Mouse (Mus musculus) embryonic stem cell, embryonic (primary cell): ENCODE measurements around the gene Pnpla2.

Experiments
- CTCF ChIA-PET, 4 experiments: fragments of 300-600 bp in 2 of 4; fragments of 350-600 bp in 2 of 4; sonication (Branson Sonifier 250); formaldehyde crosslinking; loops; one replicate each; lab custom pipeline; 2022; ENCODE audit warnings: inconsistent platforms in 2 of 4; lab: Charles Lee
- POLR2A ChIA-PET, 4 experiments: fragments of 300-600 bp in 2 of 4; fragments of 350-600 bp in 2 of 4; sonication (Branson Sonifier 250); formaldehyde crosslinking; loops; one replicate each; lab custom pipeline; 2022; ENCODE audit warnings: antibody characterized with exemption in 4 of 4, inconsistent platforms in 1 of 4; lab: Charles Lee

Gene Pnpla2

DNA sequence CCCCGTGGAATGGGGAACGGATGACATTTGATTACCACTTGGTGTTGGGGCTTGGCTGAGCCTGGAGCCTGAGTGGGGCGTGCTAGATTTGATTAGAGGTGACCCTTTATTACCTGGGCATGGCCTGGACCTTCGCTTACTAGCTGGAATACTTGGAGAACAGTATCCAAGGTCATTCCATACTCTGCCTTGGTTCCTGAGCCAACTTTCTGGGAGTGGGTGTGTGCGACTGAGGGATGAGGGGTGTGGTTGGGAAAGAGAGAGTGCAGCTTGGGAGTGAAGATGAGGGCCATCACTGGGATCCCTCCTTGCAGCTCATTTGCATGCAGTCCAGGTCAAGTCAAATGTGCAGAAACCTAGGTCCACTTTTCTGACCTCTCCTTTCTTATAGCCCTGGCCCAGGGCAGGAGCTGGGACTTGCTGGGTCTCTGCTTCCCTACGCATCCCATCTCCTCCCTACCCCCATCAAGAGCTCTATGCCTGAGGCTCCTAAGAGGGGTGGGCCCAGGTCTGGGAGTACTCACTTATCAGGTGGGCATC, 28.2 kb downstream of the Pnpla2 start:
- POLR2A ChIA-PET, result interaction anchor here in 3 of 4 experiments (0.6 to 38.4 kb wide), 14 partner anchors 8 to 205 kb away, joined by 3 to 944 read pairs (median 5); partner anchors contain the start of genes Cd151 (in 2 of the 3), Chid1 (in 1 of the 3), Cracr2b (in 1 of the 3) and Pnpla2 (in 1 of the 3)

DNA sequence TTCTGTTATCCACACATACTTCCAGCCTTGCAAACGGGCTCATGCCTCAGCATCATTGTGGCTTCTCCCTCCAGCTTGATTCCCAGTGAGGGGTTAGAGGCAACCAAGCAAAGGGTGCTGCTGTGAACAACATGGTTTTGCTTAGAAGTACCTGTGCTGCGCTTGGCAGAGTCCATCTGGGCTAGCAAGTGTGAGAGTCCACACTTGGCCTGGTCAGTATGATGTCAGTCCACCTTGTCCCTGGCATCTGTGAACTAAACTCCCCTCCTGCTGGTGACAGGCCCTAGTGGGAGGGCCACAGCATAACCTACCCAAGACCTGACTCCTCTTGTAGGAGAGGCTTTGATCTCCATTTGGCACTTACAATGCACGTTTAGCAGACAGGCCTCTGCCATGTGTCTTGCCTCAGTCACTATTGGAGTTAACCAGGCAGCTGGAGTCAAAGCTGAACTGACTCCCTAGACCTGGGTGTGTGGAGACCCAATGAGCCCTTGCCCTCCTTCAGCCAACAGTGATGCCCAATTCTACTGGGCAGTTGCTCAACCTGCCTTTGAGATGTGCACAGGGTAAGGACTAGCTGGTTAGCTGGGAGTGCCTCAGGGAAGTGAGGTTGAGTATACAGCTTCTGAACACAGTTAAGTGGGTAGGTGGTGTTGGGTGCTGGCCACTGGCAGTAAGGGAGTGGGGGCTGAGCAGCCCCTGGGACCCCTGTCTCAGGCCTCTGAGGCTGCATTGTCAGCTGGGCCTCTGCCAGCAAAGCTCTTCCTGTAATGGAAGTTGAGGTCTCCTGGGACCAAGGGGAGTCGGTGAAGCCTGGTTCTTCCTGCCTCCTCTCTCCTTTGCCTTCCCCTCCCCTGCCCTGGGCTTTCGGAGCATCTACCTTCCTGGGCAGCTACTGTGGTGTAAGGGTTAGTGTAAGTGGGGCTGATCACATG, 29.5 kb downstream of the Pnpla2 start:
- CTCF ChIA-PET, result interaction anchor here in 1 of 4 experiments (4.7 kb wide), 1 partner anchor 17 kb away, joined by 22 read pairs; the partner anchor contains the start of gene Cd151
- POLR2A ChIA-PET, result interaction anchor here in 2 of 4 experiments (0.8 to 38.4 kb wide), 12 partner anchors 9 to 93 kb away, joined by 3 to 944 read pairs (median 4); partner anchors contain the start of genes Polr2l (in 2 of the 2), Tspan4 (in 2 of the 2), Cd151 (in 1 of the 2) and Cracr2b (in 1 of the 2)

More for the DNA sequence above, 28.2 kb downstream of the Pnpla2 start:
- CTCF ChIA-PET, result interaction anchor here in 2 of 4 experiments (1.4 to 4.7 kb wide), 6 partner anchors 15 to 184 kb away, joined by 4 to 49 read pairs (median 16); partner anchors contain the start of genes Cd151 (in 1 of the 2), Chid1 (in 1 of the 2) and Cracr2b (in 1 of the 2)

DNA sequence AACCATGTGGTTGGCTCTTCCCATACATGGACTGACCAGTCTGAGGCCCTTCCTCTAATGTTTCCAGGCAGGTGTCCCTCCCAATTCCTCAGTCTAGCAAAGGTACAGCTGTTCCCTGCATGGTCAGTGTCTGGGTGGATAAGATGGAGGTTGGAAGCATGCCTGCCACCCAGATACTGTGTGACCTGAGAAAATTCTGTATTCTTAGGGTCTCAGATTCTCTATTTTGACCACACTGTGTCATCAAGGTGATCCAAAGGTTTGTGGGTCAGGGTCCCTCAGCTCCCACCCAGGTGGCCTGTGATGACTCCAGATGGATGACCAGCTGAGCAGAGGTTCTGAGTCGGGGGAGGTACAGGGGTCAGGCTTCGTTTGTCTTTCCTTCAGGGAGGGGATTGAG, 30.2 kb downstream of the Pnpla2 start:
- CTCF ChIA-PET, result no interaction called here
- POLR2A ChIA-PET, result interaction anchor here in 3 of 4 experiments (0.6 to 38.4 kb wide), 9 partner anchors 8 to 105 kb away, joined by 3 to 944 read pairs (median 4); partner anchors contain the start of genes Polr2l (in 2 of the 3), Tspan4 (in 2 of the 3), Cd151 (in 1 of the 3) and Cracr2b (in 1 of the 3)

DNA sequence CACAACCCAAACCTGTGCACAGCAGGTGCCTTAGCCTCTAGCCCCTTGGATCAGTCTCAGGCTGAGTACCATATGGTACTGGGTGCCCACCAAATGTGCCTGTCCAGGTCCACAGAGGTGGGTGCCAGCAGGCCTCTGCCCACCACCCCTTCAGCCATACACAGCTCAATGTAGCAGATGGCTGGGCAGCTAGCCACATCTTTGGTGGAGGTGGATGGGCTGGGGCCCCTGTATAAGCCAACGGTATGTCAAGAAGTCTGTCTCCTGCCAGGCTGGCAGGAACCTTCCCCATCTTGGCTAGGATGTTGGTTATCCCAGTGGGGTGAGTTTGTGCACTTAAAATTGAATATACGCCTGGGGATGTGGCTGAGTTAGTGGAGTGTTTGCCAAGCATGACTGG, 30.6 kb downstream of the Pnpla2 start:
- ChIA-PET POLR2A (interaction anchor here in 3 of 4 experiments (0.6 to 38.4 kb wide), 7 partner anchors 8 to 105 kb away, joined by 3 to 944 read pairs (median 4); partner anchors contain the start of genes Cd151 (in 1 of the 3), Chid1 (in 1 of the 3), Cracr2b (in 1 of the 3) and Pnpla2 (in 1 of the 3)), CTCF (interaction anchor here in 1 of 4 experiments (1.2 kb wide), 1 partner anchor 173 kb away, joined by 3 read pairs; no protein-coding TSS in a partner anchor)

DNA sequence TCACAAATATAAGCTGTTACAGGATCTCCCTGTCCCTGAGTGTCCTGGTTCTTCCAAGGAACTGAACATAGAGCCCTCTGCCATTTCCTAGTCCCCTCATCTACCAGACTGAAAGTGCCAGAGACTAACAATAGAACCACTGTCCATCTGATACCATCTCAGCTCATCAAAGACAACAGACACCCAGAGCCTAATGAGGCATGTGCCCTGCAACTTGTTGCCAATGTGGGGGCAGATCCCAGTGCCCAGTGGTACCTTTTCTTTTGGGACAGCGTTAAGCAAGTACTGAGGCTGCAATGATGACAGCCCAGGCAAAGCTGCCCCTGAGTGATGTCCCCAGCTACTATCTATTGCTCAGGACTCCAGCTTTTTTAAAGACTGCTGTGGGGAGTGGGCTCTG, 31.2 kb downstream of the Pnpla2 start:
- POLR2A ChIA-PET, result interaction anchor here in 2 of 4 experiments (0.9 to 38.4 kb wide), 5 partner anchors 10 to 416 kb away, joined by 3 to 944 read pairs (median 5); partner anchors contain the start of genes Cd151 (in 1 of the 2), Chid1 (in 1 of the 2), Cracr2b (in 1 of the 2) and Pnpla2 (in 1 of the 2)

DNA sequence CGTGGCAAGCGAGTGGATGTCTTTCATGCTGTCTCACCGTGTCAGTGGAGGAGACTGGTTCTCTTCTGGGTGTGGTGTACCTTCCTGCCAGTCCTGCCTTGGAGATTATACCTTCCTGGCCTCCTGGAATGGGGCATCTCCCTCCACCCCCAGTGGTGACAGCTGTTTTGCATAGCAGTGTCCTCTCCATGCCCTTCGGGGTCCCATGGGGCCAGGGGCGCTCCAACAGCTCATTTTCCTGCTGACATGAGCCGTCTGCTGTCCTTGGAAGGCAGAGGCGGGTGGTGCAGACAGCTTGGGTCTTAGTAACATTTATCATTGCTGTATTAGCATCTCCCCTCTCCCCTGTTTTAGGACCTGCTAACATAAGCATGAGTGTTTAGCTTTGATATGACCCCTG, 32.1 kb downstream of the Pnpla2 start:
- POLR2A ChIA-PET, result interaction anchor here in 3 of 4 experiments (0.9 to 38.4 kb wide), 9 partner anchors 12 to 415 kb away, joined by 3 to 944 read pairs (median 5); partner anchors contain the start of genes Cd151 (in 1 of the 3), Chid1 (in 1 of the 3), Cracr2b (in 1 of the 3) and Pnpla2 (in 1 of the 3)
- CTCF ChIA-PET, result interaction anchor here in 1 of 4 experiments (1.0 kb wide), 1 partner anchor 164 kb away, joined by 3 read pairs; no protein-coding TSS in a partner anchor

More for the DNA sequence above, 31.2 kb downstream of the Pnpla2 start:
- CTCF ChIA-PET, result interaction anchor here in 2 of 4 experiments (1.0 to 1.2 kb wide), 2 partner anchors 165 to 172 kb away, joined by 3 read pairs; no protein-coding TSS in a partner anchor

DNA sequence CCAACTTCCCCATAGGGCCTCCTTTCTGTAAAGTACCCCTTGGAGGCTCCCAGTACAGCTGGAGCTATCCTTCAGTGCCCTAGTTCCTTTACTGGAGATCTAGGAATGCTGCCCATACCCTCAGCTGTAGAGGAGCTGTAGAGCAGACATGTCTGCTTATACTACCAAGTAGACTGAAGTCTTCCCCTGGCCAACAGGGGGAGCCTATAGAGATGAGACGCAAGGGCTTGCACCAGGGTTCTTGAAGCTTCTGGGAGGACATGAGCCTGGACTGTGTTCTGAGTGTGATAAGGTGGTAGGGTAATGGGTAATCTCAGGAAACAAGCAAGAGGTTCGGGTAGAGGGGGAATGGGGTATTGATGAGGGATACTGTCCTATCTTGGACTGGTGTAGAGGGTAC, 36.2 kb downstream of the Pnpla2 start:
- CTCF ChIA-PET, result interaction anchor here (0.5 to 4.8 kb wide), 21 partner anchors 9 to 1370 kb away, joined by 3 to 36 read pairs (median 3); partner anchors contain the start of gene Chid1 (in 1 of the 4)
- POLR2A ChIA-PET, result interaction anchor here in 2 of 4 experiments (0.6 to 38.4 kb wide), 6 partner anchors 10 to 112 kb away, joined by 3 to 944 read pairs (median 4); partner anchors contain the start of genes Cd151 (in 1 of the 2), Cracr2b (in 1 of the 2), Pnpla2 (in 1 of the 2) and Polr2l (in 1 of the 2)

DNA sequence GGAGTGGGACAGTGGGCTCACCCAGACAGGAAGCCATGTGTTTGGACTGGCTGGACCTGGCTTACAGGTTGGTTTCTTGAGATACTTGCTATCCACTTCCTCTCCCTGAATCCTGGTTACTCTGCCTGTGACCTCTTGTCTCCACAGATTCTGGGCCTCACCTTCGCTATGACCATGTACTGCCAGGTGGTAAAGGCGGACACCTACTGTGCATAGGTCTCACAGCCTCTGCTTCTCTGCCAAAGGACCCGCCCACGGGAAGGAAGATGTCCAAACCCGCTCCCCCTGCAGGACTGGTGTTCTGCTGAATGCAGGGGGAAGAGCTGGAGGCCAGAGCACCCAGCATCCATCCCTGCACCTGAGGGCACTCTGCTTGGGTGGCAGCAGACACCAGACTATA, 37.7 kb downstream of the Pnpla2 start:
- POLR2A ChIA-PET, result interaction anchor here in 1 of 4 experiments (0.9 kb wide), 1 partner anchor 7 kb away, joined by 3 read pairs; no protein-coding TSS in a partner anchor
- CTCF ChIA-PET, result interaction anchor here in 1 of 4 experiments (1.4 to 4.8 kb wide), 2 partner anchors 12 to 98 kb away, joined by 3 to 36 read pairs; no protein-coding TSS in a partner anchor

DNA sequence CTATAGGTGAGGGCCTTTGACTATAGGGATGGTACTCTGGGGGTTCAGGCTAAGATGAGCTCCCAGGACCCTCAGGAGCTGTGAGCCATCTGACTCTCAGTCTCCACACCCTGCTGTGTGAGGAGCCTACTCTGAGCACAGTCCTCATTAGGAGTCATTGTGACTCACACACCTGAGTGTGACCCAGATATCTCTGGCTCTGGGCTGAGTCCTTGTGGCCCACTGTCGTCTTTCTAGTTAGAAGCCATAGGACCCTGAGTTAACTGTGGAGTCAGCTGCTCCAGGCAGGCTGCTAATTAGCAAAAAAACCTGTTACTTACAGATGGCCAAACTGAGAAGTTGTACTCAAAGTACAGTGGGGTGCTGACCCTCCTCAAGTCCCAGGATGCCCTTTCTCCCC, 38.7 kb downstream of the Pnpla2 start:
- ChIA-PET POLR2A (interaction anchor here in 3 of 4 experiments (0.6 to 2.0 kb wide), 3 partner anchors 8 to 25 kb away, joined by 3 to 14 read pairs (median 3); no protein-coding TSS in a partner anchor), CTCF (interaction anchor here in 2 of 4 experiments (0.6 to 4.8 kb wide), 3 partner anchors 13 to 193 kb away, joined by 3 to 36 read pairs (median 4); no protein-coding TSS in a partner anchor)

DNA sequence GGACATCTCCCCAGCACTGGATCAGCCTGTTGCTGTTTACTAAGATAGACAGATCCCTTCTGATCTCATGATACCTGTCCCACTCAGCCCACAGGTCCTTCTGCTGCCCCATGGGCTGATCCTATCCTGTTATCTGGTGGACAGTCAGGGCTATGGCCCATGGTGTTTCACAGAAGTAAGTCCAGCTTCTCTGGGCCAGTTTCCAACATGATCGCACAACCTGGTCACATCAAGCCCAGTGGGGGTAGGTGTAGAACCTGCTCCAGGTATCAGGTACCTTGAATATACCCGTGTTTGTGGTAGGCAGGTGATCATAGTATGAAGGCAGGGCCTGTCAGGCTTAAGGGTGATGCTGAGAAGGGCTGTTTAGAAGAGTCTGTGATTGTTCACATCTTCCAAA, 40.4 kb downstream of the Pnpla2 start:
- POLR2A ChIA-PET, result interaction anchor here in 2 of 4 experiments (0.6 to 2.0 kb wide), 5 partner anchors 10 to 55 kb away, joined by 3 to 14 read pairs (median 3); partner anchors contain the start of gene Chid1 (in 1 of the 2)
- CTCF ChIA-PET, result interaction anchor here in 1 of 4 experiments (1.3 kb wide), 1 partner anchor 14 kb away, joined by 4 read pairs; no protein-coding TSS in a partner anchor

DNA sequence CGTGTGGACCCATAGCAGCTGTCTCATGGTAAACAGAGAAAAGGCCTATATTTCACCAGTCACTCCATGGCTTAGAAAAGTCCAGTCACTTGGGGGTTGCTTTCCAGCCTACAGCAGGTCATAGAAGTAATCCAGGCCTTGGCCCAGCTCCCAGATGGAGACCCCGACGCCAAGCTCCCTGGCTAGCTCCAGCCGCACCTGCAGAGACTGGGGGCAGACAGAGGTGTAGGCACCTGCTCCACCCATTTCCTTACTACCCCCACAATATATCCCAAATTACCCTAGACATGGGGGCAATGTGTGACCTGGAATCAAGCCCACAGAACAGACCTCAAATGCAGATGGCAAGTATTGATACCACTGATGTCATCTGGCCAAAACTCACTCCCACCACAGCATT, 40.9 kb downstream of the Pnpla2 start:
- CTCF ChIA-PET, result no interaction called here
- POLR2A ChIA-PET, result interaction anchor here in 1 of 4 experiments (1.3 to 2.7 kb wide), 5 partner anchors 10 to 43 kb away, joined by 3 to 6 read pairs (median 5); partner anchors contain the start of gene Chid1

DNA sequence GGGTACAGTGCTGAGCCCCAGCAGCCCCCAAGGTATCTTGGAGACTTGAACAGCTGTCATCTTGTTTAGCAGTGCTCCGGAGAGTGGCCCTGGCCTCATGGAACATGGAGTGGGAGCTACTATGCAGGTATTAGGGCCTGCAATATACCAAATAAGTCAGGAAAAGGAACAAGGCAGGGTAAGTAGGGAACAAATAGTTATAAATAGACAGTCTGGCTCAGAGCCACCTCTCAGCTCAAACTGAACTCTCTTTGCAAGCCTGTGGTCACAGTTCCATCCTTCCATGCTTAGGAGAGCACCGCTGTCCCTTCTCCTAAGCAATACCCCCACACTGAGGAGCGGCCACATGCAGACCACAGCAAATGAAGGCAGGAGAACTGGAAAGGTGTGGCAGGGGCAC, 42.6 kb downstream of the Pnpla2 start:
- CTCF ChIA-PET, result interaction anchor here in 1 of 4 experiments (4.1 kb wide), 1 partner anchor 17 kb away, joined by 16 read pairs; no protein-coding TSS in a partner anchor
- POLR2A ChIA-PET, result interaction anchor here in 2 of 4 experiments (0.6 to 2.7 kb wide), 6 partner anchors 11 to 83 kb away, joined by 3 to 15 read pairs (median 4); partner anchors contain the start of genes Polr2l (in 1 of the 2) and Tspan4 (in 1 of the 2)

DNA sequence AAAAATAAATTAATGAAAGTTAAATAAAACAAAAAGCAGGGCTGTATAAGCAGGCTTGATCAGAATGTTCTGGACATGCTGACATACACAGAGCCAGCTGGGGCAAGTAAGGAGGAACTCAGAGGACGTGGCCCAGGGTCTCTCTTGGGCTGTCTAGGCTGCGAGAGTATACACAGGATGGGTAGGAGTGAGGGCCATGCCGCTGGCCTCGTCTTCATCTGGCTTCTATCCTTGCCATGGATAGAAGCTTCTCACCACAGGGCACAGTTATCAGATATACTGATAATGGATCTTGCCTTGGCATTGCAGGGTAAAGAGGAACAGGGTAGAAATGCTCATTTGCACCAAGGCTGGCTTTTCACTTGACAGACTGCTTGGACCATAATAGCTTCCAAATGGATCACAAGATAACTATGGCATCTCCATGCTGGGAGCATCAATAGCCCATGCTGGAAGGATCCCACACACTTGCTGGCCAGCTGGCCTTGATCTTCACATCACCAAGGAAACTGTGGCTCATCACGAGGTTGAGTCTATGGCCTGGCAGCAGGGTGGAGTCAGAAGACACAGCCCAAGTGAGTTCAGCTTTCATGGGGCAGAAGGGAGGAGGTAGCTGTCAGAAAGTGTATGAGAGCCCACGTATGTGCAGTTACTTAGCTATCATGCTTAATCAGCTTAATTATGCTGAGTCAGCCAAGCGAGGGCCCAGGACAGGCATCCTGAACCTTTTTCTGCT, 47.0 kb downstream of the Pnpla2 start:
- POLR2A ChIA-PET, result interaction anchor here in 2 of 4 experiments (0.8 to 1.5 kb wide), 6 partner anchors 14 to 38 kb away, joined by 3 to 8 read pairs (median 3); partner anchors contain the start of genes Chid1 (in 1 of the 2), Polr2l (in 1 of the 2) and Tspan4 (in 1 of the 2)
- CTCF ChIA-PET, result interaction anchor here in 2 of 4 experiments (0.5 to 1.5 kb wide), 5 partner anchors 10 to 202 kb away, joined by 3 read pairs; no protein-coding TSS in a partner anchor

DNA sequence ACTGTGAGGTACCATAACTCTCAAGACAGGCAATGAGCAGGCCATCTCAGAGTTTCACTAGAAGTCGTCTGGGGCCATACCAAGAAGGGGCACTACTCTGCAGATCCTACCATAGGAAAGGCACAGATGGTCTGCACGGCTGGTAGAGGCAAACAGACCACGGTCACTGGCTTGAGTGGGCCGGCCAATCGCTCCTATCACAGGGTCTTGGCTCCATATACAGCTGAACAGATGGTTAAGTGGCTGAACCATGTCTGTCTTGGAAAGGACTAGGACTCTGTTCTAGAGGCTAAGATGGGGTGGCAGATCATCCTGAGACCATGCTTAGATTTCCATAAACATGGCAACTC, 47.5 kb downstream of the Pnpla2 start:
- POLR2A ChIA-PET, result interaction anchor here in 2 of 4 experiments (0.8 to 1.5 kb wide), 7 partner anchors 14 to 37 kb away, joined by 3 to 8 read pairs (median 3); partner anchors contain the start of genes Chid1 (in 1 of the 2), Polr2l (in 1 of the 2) and Tspan4 (in 1 of the 2)
- CTCF ChIA-PET, result interaction anchor here in 2 of 4 experiments (0.5 to 1.5 kb wide), 5 partner anchors 9 to 201 kb away, joined by 3 read pairs; no protein-coding TSS in a partner anchor

DNA sequence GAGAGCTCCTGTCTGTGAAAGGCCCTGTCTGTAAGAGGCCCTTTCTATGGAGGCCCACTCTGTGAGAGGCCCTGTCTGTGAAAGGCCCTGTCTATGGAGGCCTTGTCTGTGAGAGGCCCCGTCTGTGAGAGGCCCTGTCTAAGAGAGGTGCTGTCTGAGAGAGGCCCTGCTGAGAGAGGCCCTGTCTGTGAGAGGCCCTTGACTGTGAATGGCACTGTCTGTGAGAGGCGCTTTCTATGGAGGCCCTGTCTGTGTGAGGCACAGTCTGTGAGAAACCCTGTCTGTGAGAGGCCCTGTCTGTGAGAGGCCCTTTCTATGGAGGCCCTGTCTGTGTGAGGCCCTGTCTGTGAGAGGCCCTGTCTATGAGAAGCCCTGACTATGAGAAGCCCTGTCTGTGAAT, 51.3 kb downstream of the Pnpla2 start:
- POLR2A ChIA-PET, result no interaction called here

DNA sequence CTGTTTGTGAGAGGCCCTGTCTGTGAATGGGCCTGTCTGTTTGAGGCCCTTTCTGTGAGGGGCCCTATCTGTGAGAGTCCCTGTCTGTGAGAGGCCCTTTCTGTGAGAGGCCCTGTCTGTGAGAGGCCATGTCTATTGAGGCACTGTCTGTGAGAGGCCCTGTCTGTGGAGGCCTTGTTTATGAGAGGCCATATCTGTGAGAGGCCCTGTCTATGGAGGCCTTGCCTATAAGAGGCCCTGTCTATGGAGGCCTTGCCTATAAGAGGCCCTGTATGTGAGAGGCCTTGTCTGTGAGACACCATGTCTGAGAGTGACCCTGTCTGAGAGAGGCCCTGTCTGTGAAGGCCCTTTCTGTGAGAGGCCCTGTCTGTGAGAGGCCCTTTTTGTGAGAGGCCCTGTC, 53.2 kb downstream of the Pnpla2 start:
- CTCF ChIA-PET, result no interaction called here
- POLR2A ChIA-PET, result no interaction called here

More for the DNA sequence above, 51.3 kb downstream of the Pnpla2 start:
- CTCF ChIA-PET, result interaction anchor here in 2 of 4 experiments (0.7 to 1.7 kb wide), 2 partner anchors 25 to 157 kb away, joined by 6 read pairs; no protein-coding TSS in a partner anchor
